Mouse (Mus musculus): Measurements from ENCODE around the gene Pdlim4.

GRCm38 (mm10) chr11:54051161-54051560 lies 17.7 kb downstream of the Pdlim4 start:
- TF ChIP-seq POLR2A (IDR thresholded peaks at IDR 0.05; ENCODE audit: control insufficient read depth, low read depth, low read length) (no peak), CTCF (IDR thresholded peaks at IDR 0.05; ENCODE audit: control insufficient read depth, insufficient read depth, insufficient replicate concordance, low read depth, low read length) (no peak)
